Mouse (Mus musculus): Measurements from ENCODE around the gene Catsperg1. TPM values are rescaled to one million over a fixed set of nuclear protein-coding genes. Genes with fewer than 3 reads are reported as not detected.

Gene Catsperg1
- 0.41 TPM for polyA plus RNA-seq (2014; fragmentation: Illumina TruSeq; extraction: RNeasy Lipid Tissue Mini Kit (QIAGEN cat#74804); ENCODE audit: low replicate concordance)

DNA sequence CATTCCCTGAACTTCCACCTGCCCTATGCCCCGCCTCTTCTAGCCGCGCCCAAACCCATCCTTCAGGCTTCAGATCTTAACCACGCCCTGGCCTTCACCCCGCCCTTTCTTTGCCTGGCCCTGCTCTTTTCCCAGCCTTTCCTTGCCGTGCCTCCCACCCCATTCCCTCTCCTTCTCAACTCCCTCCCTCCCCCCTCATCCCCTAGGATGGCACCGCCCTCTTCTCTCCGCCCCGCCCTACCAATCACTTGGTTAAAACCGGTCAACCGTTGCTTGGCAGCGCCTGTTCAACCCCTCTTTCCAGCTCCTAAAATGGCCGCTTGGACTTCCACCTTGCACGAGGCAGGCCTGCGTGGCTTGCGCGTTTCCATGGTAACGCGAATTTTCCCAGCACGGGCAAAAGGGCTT lies at the start of gene Catsperg1:
Gene Catsperg1, minus strand, starts transcription at position 361 of the 408 bp plus-strand sequence.

DNA sequence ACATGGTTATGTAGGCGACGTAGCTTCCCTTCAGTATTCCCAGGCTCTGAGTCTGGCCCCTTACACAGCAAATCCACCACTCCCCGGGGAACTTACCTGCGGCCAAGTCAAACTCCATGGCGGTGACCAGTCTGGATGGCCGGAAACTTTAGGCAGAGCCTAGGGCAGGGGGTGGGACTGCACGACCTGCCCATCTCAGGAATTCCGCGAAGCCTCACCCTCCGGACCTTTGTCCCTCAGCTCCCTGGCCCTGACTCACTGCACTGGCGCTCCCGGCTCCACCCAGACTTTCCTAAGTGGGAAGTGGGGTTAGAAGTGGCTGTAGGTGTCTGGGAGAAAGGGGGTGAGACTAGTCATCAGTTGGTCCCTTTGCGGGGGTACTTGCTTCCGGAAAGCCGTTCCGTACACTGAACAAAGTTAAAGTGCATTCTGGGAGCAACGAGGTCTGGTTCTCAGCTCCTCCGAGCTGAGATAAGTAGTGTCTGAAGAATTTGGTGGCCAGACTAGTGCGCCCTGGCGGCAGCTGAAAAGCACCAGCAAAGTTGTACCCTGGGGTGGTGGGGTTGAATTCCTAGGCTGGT lies 34.5 kb upstream of the Catsperg1 start, which contains the start of gene 2200002D01Rik:
Gene 2200002D01Rik, minus strand, starts transcription at position 206 of the 581 bp plus-strand sequence.

DNA sequence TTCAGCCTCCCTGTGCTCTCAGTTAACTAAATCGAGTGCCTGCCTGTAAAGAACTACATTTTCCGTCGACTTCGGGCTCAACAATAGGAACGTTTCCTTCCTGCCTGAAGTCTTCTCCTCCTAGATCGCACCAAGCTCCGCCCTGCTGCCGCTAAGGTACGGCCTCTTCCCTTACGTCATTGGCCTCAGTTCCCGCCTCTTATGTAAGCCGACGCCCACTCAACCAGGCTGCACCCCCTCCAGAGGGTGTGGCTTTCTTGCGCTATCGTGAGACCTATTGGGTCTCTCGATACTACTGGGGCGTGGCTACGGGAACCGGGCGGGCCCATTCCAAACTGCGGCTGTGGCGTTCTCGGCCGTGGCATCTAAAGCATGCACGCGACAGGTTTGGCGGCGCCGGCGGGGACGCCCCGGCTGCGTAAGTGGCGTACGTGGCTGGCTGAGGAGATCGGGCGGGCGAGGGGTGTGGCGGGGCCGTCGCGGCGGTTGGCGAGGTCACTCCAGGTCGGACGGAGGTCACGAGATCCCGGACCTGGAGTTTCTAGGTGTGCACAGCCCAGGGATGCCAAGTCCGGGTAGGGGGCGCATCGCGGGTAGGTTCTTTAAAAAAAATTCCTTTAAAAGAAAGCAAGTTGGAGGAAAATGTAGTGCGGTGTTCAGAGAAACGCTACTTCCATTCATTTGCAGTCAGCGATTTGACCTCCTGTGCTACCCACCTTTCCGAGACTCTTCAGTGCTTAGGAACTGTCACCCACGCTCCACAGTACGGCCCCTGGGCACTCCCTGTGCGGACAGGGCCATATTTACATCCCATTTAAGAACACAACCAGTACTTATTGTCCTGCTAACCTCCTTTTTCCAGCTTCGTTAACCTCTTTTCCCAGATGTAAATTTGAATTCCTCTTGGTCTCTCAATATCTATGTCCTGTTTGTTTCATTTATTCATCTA lies 24.5 kb upstream of the Catsperg1 start, which contains the start of gene Yif1b:
Gene Yif1b, plus strand, starts transcription at position 311 of the 949 bp plus-strand sequence.

DNA sequence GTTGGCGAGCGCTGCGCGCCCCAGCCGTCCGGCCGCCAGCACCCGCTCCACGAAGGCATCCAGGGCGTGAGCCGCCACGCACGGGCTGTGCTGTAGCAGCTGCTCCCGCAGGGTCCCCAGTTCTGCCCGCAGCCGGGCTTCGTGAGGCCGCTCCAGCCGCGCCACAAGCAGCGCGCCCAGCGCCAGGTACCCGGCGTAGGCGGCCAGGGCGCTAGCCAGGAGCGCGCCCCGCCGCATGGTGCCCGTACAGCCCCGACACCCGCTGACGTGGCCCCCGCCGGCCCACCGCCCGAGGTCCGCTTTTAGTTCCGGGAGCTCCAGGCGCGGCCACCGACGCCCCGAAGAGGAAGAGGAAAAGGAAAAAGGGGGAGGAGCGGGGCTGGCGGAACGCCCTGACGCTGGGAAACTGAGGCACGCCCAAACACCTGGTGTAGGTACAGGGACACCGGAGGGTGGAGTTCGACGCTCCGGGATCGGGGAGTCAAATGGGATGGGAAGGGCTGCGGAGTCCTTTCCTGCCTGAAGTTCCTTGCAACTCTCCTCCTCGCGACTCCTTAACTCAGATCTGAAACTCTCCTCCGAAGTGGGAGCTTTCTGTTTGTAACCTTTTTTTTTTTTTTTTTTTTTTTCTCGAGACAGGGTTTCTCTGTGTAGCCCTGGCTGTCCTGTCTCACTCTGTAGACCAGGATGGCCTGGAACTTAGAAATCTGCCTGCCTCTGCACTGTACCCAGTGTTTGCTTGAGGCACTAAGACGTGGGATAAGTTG lies 18.6 kb upstream of the Catsperg1 start, which contains the start of gene Kcnk6:
Gene Kcnk6, minus strand, starts transcription at position 269 of the 767 bp plus-strand sequence.

DNA sequence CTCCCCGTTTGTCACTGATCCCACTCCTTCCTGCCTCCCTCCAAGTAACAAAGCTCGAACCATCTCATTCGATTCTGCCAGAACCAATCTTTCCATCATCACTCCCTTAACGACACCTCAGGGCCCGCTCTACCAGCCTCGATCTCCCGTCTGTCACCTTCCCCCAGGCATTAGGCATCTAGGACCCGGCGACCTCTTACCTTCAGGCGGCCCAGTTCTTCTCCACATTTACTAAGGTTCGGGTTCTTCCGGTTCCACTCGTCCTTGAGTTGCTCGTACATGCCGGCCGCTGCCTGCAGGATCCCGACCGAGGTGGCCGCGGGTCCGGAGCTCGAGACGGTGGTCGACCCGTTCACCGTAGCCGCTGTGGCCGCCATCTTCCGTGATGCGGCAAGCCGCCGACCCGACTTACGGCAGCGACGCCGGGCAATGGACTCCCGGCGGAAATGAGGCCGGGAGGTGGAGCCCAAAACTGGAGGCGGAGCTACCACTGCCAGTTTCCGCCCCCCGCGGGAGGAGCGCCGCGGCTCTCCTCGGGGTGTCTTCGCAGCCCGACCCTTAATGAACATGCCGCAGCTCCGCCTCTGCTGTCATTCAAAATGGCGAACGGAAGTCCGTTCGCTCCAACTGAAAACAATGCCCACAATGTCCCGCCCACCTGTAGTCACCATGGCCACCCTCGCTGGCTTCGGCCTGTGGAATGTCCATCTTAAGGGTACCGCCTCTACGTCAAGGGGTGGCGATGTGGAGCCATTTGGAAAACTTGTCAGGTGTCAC lies 33.6 kb downstream of the Catsperg1 start, which contains the start of gene Psmd8:
Gene Psmd8, minus strand, starts transcription at position 625 of the 777 bp plus-strand sequence.

DNA sequence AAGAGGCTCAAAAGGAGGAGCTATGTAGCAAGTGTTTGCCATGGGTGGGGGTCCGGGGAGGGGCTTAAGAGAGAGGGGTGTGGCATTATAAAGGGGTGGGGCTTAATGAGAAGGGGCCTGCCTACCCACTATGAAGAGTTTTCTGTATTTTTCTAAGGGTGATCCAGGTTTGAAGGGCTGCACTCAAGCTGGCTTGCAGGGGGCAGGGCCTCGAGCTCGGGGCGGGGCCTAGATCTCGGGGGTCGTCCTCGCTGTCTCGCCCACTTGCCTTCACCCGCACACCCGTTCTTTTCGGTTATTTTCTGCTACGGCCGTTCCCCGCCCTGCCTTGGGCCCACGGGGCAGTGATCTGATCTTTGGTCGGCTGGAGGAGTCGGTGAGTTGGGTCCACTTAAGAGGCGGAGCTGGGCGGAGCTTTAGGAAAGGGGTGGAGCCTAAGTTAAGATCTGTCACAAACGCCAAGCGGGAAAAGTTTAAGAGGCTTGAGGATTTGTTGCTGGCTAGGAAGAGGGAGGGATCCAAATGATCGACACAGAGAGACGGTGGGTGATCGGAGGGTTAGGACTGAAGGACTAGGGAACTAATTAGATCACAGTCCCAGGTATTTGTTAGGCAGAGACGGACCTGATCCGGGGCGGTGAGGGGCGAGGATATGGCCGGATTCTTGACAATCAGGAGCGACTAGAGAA lies 43.6 kb downstream of the Catsperg1 start, which contains the start of the genes Ggn and Spred3:
Gene Ggn, plus strand, starts transcription at position 145 of the 689 bp plus-strand sequence.
Gene Spred3, minus strand, starts transcription at position 346 of the 689 bp plus-strand sequence.

DNA sequence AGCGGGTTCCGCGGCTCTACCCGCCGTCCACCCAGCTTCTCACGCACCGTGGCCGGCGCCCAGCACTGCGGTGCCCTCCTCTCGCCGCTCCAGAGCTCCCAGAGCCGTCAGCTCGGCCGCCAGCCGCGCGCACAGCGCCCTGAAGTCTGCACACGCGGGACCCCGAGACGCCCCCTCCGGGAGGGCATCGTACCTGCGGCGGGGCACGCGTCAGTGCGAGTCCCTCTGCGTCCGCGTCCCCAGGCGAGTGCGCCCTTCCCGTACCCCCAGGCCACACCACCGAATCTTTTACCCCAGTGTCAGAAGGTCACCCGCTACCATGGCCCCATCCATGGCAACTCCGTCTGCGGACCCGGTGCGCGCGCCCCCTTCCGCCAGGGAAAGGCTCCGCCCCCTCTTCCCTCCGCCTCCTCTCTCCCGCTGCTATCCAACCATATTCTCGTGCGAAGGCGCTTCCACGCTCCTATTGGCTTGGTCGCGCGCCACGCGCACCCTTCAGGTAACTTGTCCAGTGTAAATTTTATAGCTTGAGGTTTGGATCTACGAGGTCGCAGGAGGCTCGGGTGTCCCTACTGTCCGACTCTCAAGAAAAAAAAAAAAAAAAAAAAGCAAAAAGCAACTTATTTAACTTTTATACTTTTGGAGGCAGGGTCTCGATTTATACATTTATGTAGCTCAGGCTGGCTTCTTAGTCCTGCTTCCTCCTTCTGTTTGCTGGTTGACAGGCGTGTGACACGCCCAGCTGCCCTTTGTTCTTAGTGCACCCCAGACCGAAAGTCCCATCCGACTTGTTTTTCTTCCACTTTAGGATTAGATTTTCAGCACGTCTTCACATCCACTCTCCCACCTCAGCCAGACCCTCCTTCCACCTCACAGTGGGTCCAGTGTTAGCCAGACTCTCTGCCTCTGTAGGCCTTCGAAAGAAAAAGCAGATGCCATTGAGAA lies 57.7 kb downstream of the Catsperg1 start, which contains the start of gene Fam98c:
Gene Fam98c, minus strand, starts transcription at position 397 of the 945 bp plus-strand sequence.

DNA sequence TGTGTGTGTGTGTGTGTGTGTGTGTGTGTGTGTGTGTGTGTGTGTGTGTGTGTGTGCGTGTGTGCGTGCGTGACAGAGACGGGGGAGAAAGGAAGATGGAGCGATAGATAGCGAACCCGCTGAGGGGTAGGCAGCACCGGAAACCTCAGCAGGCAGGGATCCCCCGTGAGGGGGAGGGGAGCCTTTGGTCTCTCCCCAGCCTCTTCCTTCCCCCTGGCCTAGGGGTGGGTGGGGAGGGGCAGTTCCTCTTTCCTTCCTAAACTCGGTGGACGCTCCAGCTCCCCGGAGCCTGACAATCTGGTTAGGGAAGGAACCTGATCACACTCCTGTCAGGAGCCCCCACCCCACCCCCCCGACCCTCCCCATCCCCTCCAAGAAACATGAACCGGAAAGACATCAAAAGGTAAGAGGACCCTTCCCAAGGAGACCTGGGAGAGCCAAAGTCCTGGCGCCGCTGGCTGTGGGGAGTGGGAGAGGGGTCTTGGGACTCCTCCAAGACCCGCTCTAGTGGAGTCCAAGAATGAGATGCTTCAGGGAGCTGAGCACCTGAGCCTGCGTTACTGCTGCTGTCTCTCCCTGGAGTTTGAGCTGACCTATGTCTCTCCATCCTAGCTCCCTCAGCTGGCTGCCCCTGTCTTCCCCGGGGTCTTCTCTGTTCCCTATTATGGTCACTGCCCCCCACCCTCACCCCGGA lies 79.0 kb downstream of the Catsperg1 start, which contains the start of gene Rasgrp4:
Gene Rasgrp4, plus strand, starts transcription at position 159 of the 694 bp plus-strand sequence.

Other genes with a start within 250 kb of the Catsperg1 start
- 2.5 TPM for gene Eif3k, start 232.2 kb downstream of the Catsperg1 start, polyA plus RNA-seq (2014; fragmentation: Illumina TruSeq; extraction: RNeasy Lipid Tissue Mini Kit (QIAGEN cat#74804); ENCODE audit: low replicate concordance)
- 0.22 TPM for gene Map4k1, start 232.0 kb downstream of the Catsperg1 start, polyA plus RNA-seq (2014; fragmentation: Illumina TruSeq; extraction: RNeasy Lipid Tissue Mini Kit (QIAGEN cat#74804); ENCODE audit: low replicate concordance)
- 0.04 TPM for gene Ryr1, start 88.9 kb downstream of the Catsperg1 start, polyA plus RNA-seq (2014; fragmentation: Illumina TruSeq; extraction: RNeasy Lipid Tissue Mini Kit (QIAGEN cat#74804); ENCODE audit: low replicate concordance)
- 1.3 TPM for gene Rasgrp4, start 79.2 kb downstream of the Catsperg1 start, polyA plus RNA-seq (2014; fragmentation: Illumina TruSeq; extraction: RNeasy Lipid Tissue Mini Kit (QIAGEN cat#74804); ENCODE audit: low replicate concordance)
- gene Fam98c, start 57.8 kb downstream of the Catsperg1 start, polyA plus RNA-seq (2014; fragmentation: Illumina TruSeq; extraction: RNeasy Lipid Tissue Mini Kit (QIAGEN cat#74804); ENCODE audit: low replicate concordance), result 14.6 TPM
- gene Ggn, start 43.8 kb downstream of the Catsperg1 start, polyA plus RNA-seq (2014; fragmentation: Illumina TruSeq; extraction: RNeasy Lipid Tissue Mini Kit (QIAGEN cat#74804); ENCODE audit: low replicate concordance), result not detected
- 2.2 TPM for gene Spred3, start 43.6 kb downstream of the Catsperg1 start, polyA plus RNA-seq (2014; fragmentation: Illumina TruSeq; extraction: RNeasy Lipid Tissue Mini Kit (QIAGEN cat#74804); ENCODE audit: low replicate concordance)
- gene Psmd8, start 33.3 kb downstream of the Catsperg1 start, polyA plus RNA-seq (2014; fragmentation: Illumina TruSeq; extraction: RNeasy Lipid Tissue Mini Kit (QIAGEN cat#74804); ENCODE audit: low replicate concordance), result 40.1 TPM
- 8.2 TPM for gene Kcnk6, start 18.5 kb upstream of the Catsperg1 start, polyA plus RNA-seq (2014; fragmentation: Illumina TruSeq; extraction: RNeasy Lipid Tissue Mini Kit (QIAGEN cat#74804); ENCODE audit: low replicate concordance)
- not detected for gene Yif1b, start 24.3 kb upstream of the Catsperg1 start, polyA plus RNA-seq (2014; fragmentation: Illumina TruSeq; extraction: RNeasy Lipid Tissue Mini Kit (QIAGEN cat#74804); ENCODE audit: low replicate concordance)
- gene 2200002D01Rik, start 34.4 kb upstream of the Catsperg1 start, polyA plus RNA-seq (2014; fragmentation: Illumina TruSeq; extraction: RNeasy Lipid Tissue Mini Kit (QIAGEN cat#74804); ENCODE audit: low replicate concordance), result 123 TPM
- 60.9 TPM for gene Spint2, start 67.9 kb upstream of the Catsperg1 start, polyA plus RNA-seq (2014; fragmentation: Illumina TruSeq; extraction: RNeasy Lipid Tissue Mini Kit (QIAGEN cat#74804); ENCODE audit: low replicate concordance)
- gene Ppp1r14a, start 75.3 kb upstream of the Catsperg1 start, polyA plus RNA-seq (2014; fragmentation: Illumina TruSeq; extraction: RNeasy Lipid Tissue Mini Kit (QIAGEN cat#74804); ENCODE audit: low replicate concordance), result not detected
- not detected for gene Dpf1, start 89.9 kb upstream of the Catsperg1 start, polyA plus RNA-seq (2014; fragmentation: Illumina TruSeq; extraction: RNeasy Lipid Tissue Mini Kit (QIAGEN cat#74804); ENCODE audit: low replicate concordance)

Data from small intestine, adult 10 weeks (tissue).